Mouse (Mus musculus) hindbrain, embryonic 15.5 days (tissue): ENCODE measurements around the gene Cct3. TPM values are rescaled to one million over a fixed set of nuclear protein-coding genes. Genes with fewer than 3 reads are reported as not detected.
"Not testable (repeated sequence)": the region's sequence is repeated elsewhere in the genome, so short reads cannot be mapped to it uniquely, and the experiment has no call there.

Source experiments
- ATAC-seq: fragments of 200-750 bp; cut with Nextera tagmentation; 2 replicates; pipeline ENCODE4 v1.8.0; 2017; ENCODE audit warnings: low read depth, moderate number of reproducible peaks, moderate TSS enrichment; ENCODE audit not compliant: low FRiP score
- H3K27ac ChIP-seq: fragments of 300-500 bp; sonication (generic); replicated peaks from 2 replicates; pipeline ENCODE4 v1.5.1; 2015; ENCODE audit warnings: mild to moderate bottlenecking, inconsistent platforms
- H3K27me3 ChIP-seq: fragments of 300-500 bp; sonication (generic); 2 replicates; pipeline ENCODE4 v1.6.1; 2015; ENCODE audit warnings: control low read depth, inconsistent platforms
- H3K36me3 ChIP-seq: fragments of 300-500 bp; sonication (generic); 2 replicates; pipeline ENCODE4 v1.6.1; 2015; ENCODE audit warnings: control low read depth, inconsistent platforms
- H3K4me1 ChIP-seq: fragments of 300-500 bp; sonication (generic); replicated peaks from 2 replicates; pipeline ENCODE4 v1.6.1; 2015; ENCODE audit warnings: control low read depth, inconsistent platforms
- H3K4me2 ChIP-seq: fragments of 300-500 bp; sonication (generic); 2 replicates; pipeline ENCODE4 v1.6.1; 2015; ENCODE audit warnings: moderate library complexity, mild to moderate bottlenecking, inconsistent platforms
- H3K4me3 ChIP-seq: fragments of 300-500 bp; sonication (generic); 2 replicates; pipeline ENCODE4 v1.5.1; 2015; ENCODE audit warnings: mild to moderate bottlenecking, inconsistent platforms
- H3K9ac ChIP-seq: fragments of 300-500 bp; sonication (generic); 2 replicates; pipeline ENCODE4 v1.6.1; 2015; ENCODE audit warnings: inconsistent platforms
- H3K9me3 ChIP-seq: fragments of 300-500 bp; sonication (generic); 2 replicates; pipeline ENCODE4 v1.6.1; 2016; ENCODE audit warnings: control low read depth, inconsistent platforms
- WGBS: fragments of 180-500 bp; shearing (Covaris S2); methylation state at CpG from one replicate; pipeline ENCODE4 v1.1.7; 2015; 5-methylcytosine and 5-hydroxymethylcytosine counted together
- polyA plus RNA-seq: library from polyadenylated mRNA; unstranded; fragments of >200 nt; fragmentation: Nextera tagmentation; extraction: Ambion mirVana; gene quantifications from 2 replicates; pipeline ENCODE4 v1.2.1, GENCODE M21; 2015

Cct3 gene
- polyA plus RNA-seq, 1 experiment from 2014 or later: 446 TPM

DNA sequence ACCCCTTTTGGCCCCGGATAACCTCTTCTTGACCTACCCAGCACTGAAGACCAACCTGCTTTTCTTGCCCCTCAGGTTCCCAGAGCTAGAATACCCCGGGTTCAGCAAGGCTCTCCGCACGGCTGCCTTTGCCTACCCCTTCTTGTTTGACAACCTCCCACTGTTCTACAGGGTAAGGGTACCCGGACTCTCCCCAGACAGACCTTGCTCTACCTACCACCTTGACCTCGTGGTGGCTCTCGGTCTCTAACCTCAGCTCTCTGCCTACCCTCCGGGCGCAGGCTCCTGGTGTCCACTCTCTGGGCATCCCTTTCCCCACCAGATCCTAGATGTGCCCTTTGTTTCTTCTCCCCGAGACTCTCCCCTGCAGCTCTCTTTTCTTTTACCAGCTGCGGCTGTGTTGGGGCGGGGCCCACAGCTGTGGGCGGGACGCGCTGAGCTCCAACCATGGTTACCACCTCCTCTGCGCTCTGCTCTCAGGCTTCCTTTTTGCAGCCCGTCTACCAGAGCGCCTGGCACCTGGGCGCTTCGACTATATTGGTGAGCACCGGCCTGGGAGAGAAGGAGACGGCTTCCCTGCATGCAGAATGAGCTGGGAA is 70.0 kb downstream of the Cct3 start:
- Histone ChIP-seq H3K27ac (peak overlapping the region; percentile 51; the same call in 1 of the 2 replicates), H3K4me2 (peak overlapping the region; percentile 47), H3K4me3 (peak overlapping the region; percentile 31), H3K9ac (0 out of 2 replicates have a peak overlapping the region, but pooled peaks have one; percentile 16), H3K36me3 (peaks cover 11% of the 10 kb centered on the region)
- not testable (repeated sequence) for H3K4me1 ChIP-seq, H3K27me3 ChIP-seq, H3K9me3 ChIP-seq
- ATAC-seq: peak; percentile 85
- WGBS: under 1% methylated on average over 20 of the region's 22 CpGs

DNA sequence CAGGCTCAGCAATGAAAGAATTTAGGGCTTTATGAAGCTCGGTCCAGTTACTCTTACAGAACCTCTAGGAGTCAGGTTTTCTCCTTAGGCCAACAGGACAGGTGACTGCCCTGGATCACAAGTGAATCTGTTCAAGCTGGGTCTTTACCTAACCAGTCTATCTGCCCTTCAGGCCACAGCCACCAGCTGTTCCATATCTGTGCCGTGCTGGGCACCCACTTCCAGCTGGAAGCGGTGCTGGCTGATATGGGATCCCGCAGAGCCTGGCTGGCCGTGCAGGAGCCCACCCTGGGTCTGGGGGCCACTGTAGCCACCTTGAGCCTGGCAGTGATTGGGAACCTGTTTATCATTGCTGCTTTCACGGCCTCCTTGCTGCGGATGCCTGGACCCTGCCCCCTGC is 70.6 kb downstream of the Cct3 start:
- not testable (repeated sequence) for H3K4me3 ChIP-seq, H3K27me3 ChIP-seq, H3K27ac ChIP-seq, H3K9ac ChIP-seq, H3K4me1 ChIP-seq, H3K9me3 ChIP-seq, H3K36me3 ChIP-seq
- H3K4me2 ChIP-seq: peak overlapping the region; percentile 47; the same call in 1 of the 2 replicates
- ATAC-seq: peak; percentile 23; the same call in 1 of the 2 replicates
- 55% methylated on average over 3 of the region's 7 CpGs for WGBS

DNA sequence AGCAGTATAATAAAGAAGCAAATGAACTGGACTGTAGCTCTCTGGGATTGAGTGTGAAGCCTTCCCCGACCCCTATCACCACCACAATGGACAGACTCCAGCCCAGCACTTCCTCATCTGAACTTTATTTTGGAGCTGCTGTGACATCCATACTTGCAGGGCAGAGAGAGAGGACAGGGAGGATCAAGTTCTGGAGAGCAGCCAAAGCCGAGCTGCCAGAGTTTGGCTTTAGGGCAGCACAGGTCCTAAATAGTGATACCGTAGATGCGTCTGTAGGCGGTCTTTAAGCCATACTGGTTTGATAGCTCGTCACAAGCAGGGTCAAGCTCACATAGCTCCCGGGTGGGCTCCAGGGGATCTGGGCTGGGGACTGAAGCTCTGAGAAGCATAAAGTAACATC is 71.6 kb downstream of the Cct3 start:
- not testable (repeated sequence) for H3K4me3 ChIP-seq, ATAC-seq, H3K4me1 ChIP-seq, H3K9ac ChIP-seq, H3K36me3 ChIP-seq, H3K27me3 ChIP-seq, H3K9me3 ChIP-seq, H3K4me2 ChIP-seq, H3K27ac ChIP-seq
- 90% methylated on average over 7 of the region's 7 CpGs for WGBS

Other genes starting within 250 kb of the Cct3 start
- 153 and 158 TPM in 2 replicates for gene Naxe, start 238.6 kb upstream of the Cct3 start, polyA plus RNA-seq
- gene Ttc24, start 218.8 kb upstream of the Cct3 start, polyA plus RNA-seq: not detected in 2 replicates
- 3.4 and 4.4 TPM in 2 replicates for gene Iqgap3, start 215.1 kb upstream of the Cct3 start, polyA plus RNA-seq
- 19.2 and 23.9 TPM in 2 replicates for gene Mef2d, start 154.7 kb upstream of the Cct3 start, polyA plus RNA-seq
- 0.55 and 0.60 TPM in 2 replicates for gene Rhbg, start 42.4 kb upstream of the Cct3 start, polyA plus RNA-seq
- 0.35 TPM in 1 of 2 replicates, not detected in the other for gene Gm38392, start 9.9 kb upstream of the Cct3 start, polyA plus RNA-seq
- 9.5 and 12.2 TPM in 2 replicates for gene Tsacc, start 117 bp upstream of the Cct3 start, polyA plus RNA-seq
- 119 and 125 TPM in 2 replicates for gene Glmp, start 27.9 kb downstream of the Cct3 start, polyA plus RNA-seq
- 1.2 and 1.7 TPM in 2 replicates for gene Tmem79, start 39.0 kb downstream of the Cct3 start, polyA plus RNA-seq
- 62.5 and 64.0 TPM in 2 replicates for gene Smg5, start 39.1 kb downstream of the Cct3 start, polyA plus RNA-seq
- gene Paqr6, start 67.5 kb downstream of the Cct3 start, polyA plus RNA-seq: 1.9 and 2.3 TPM in 2 replicates
- not detected in 2 replicates for gene Bglap3, start 75.6 kb downstream of the Cct3 start, polyA plus RNA-seq
- not detected in 2 replicates for gene Bglap2, start 81.6 kb downstream of the Cct3 start, polyA plus RNA-seq
- gene Bglap, start 87.3 kb downstream of the Cct3 start, polyA plus RNA-seq: not detected in 2 replicates
- gene Pmf1, start 113.2 kb downstream of the Cct3 start, polyA plus RNA-seq: 28.8 and 35.4 TPM in 2 replicates
- gene Slc25a44, start 128.0 kb downstream of the Cct3 start, polyA plus RNA-seq: 34.7 and 40.4 TPM in 2 replicates
- 30.4 and 30.5 TPM in 2 replicates for gene Sema4a, start 164.1 kb downstream of the Cct3 start, polyA plus RNA-seq
- 52.2 and 53.4 TPM in 2 replicates for gene Lmna, start 212.8 kb downstream of the Cct3 start, polyA plus RNA-seq
- gene Mex3a, start 235.3 kb downstream of the Cct3 start, polyA plus RNA-seq: 26.4 and 28.6 TPM in 2 replicates